Mouse (Mus musculus) G1E-ER4 (cell line): Measurements from ENCODE around the gene Gfm2. TPM values are rescaled to one million over a fixed set of nuclear protein-coding genes. Genes with fewer than 3 reads are reported as not detected.

Experiments used
- GATA1 ChIP-seq: IDR thresholded peaks from one replicate; pipeline ENCODE4 v1.8.0; 2012; ENCODE audit warnings: low read length, inconsistent platforms
- polyA plus RNA-seq: library from polyadenylated mRNA; stranded (reverse); fragments of >175 nt; gene quantifications from 2 replicates; pipeline ENCODE4 v1.2.3, GENCODE M21; 2012

Gfm2 gene
- polyA plus RNA-seq, 1 experiment: 22.6 TPM

- TF ChIP-seq GATA1: no peak
Measured at GRCm38 (mm10) chr13:97184656-97185055, 46.9 kb downstream of the Gfm2 start.

GRCm38 (mm10) chr13:97186346-97186745 lies 48.6 kb downstream of the Gfm2 start:
- no peak for TF ChIP-seq GATA1

- no peak for TF ChIP-seq GATA1
Measured at GRCm38 (mm10) chr13:97187693-97188092, 50.0 kb downstream of the Gfm2 start.

- no peak for TF ChIP-seq GATA1
Measured at GRCm38 (mm10) chr13:97192649-97193048, 54.9 kb downstream of the Gfm2 start.

GRCm38 (mm10) chr13:97193420-97193819 lies 55.7 kb downstream of the Gfm2 start:
- TF ChIP-seq GATA1: no peak

GRCm38 (mm10) chr13:97196186-97196924 lies 58.6 kb downstream of the Gfm2 start:
- TF ChIP-seq GATA1: no peak

- no peak for TF ChIP-seq GATA1
Measured at GRCm38 (mm10) chr13:97196925-97197218, 59.1 kb downstream of the Gfm2 start.

GRCm38 (mm10) chr13:97197932-97198562 lies 60.3 kb downstream of the Gfm2 start, which contains the start of gene Hexb:
Gene Hexb (minus strand): TSS chr13:97198357.
- TF ChIP-seq GATA1: no peak

- no peak for TF ChIP-seq GATA1
Measured at GRCm38 (mm10) chr13:97199123-97199522, 61.4 kb downstream of the Gfm2 start.

GRCm38 (mm10) chr13:97201076-97201475 lies 63.3 kb downstream of the Gfm2 start:
- no peak for TF ChIP-seq GATA1

- TF ChIP-seq GATA1: no peak
Measured at GRCm38 (mm10) chr13:97201896-97202295, 64.2 kb downstream of the Gfm2 start.

GRCm38 (mm10) chr13:97205052-97205701 lies 67.4 kb downstream of the Gfm2 start:
- TF ChIP-seq GATA1: no peak

GRCm38 (mm10) chr13:97206046-97206445 lies 68.3 kb downstream of the Gfm2 start:
- no peak for TF ChIP-seq GATA1

GRCm38 (mm10) chr13:97207472-97208111 lies 69.9 kb downstream of the Gfm2 start:
- TF ChIP-seq GATA1: no peak

- TF ChIP-seq GATA1: no peak
Measured at GRCm38 (mm10) chr13:97208112-97208478, 70.4 kb downstream of the Gfm2 start.

GRCm38 (mm10) chr13:97208500-97209010 lies 70.8 kb downstream of the Gfm2 start:
- no peak for TF ChIP-seq GATA1

GRCm38 (mm10) chr13:97214583-97215268 lies 77.0 kb downstream of the Gfm2 start:
- no peak for TF ChIP-seq GATA1
